Mouse (Mus musculus) splenic B cell, adult 2 months (primary cell): Measurements from ENCODE around the gene Hectd4.

Experiments
- DNase-seq: peaks from one replicate; pipeline ENCODE4 v3.0.0-alpha.2; 2011; ENCODE audit warnings: low read depth, low spot score
- H3K27me3 ChIP-seq: 2 replicates; pipeline ENCODE4 v1.6.1; 2012; ENCODE audit warnings: mild to moderate bottlenecking, low read length, moderate library complexity, mixed read lengths; ENCODE audit not compliant: control insufficient read depth, poor library complexity, insufficient read depth, severe bottlenecking
- H3K36me3 ChIP-seq: 2 replicates; pipeline ENCODE4 v1.6.1; 2012; ENCODE audit warnings: mild to moderate bottlenecking, low read length, moderate library complexity, mixed read lengths; ENCODE audit not compliant: control insufficient read depth, poor library complexity, insufficient read depth, severe bottlenecking

Gene Hectd4

DNA sequence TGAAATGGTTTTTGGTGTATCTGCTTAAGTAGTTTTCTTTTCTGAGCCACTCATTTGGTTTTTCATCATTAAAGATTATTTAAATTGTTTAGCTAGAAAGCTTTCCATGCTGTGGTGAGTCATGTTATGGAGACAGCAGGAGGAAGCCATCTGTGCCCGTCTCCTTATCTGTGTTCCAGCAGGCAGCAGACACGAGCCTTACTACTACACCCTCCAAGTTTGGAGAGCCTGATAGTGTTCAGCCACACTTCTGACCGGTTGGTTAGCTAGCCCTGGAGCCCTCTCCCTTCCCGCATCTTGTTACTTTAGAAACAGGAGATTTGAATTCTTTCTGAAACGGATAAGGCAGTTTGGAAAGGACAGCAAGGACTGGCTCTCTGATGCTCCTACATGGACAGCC lies 16.2 kb downstream of the Hectd4 start:
- no peak for DNase-seq
- Histone ChIP-seq H3K27me3 (no peaks in the 10 kb centered on the region), H3K36me3 (no peaks in the 10 kb centered on the region)

DNA sequence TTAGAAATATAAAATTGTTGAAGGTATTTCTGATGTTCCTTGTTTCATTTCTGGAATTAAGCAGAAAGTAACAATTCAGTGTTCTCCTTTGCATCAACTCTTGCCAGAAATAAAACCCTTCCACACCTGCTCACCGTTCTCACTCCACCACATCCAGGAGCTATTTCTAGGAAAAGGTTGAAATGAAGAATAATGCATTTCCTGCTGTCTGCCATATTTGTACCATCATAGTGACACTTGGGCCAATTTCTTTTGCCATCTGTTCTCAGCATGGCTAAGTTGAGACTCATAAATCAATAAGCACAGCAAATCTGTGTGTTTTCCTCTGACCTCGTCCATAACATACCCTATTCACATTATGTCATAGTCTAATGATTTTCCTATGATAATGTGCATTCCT lies 18.2 kb downstream of the Hectd4 start:
- Histone ChIP-seq H3K36me3 (no peaks in the 10 kb centered on the region), H3K27me3 (no peaks in the 10 kb centered on the region)
- no peak for DNase-seq

DNA sequence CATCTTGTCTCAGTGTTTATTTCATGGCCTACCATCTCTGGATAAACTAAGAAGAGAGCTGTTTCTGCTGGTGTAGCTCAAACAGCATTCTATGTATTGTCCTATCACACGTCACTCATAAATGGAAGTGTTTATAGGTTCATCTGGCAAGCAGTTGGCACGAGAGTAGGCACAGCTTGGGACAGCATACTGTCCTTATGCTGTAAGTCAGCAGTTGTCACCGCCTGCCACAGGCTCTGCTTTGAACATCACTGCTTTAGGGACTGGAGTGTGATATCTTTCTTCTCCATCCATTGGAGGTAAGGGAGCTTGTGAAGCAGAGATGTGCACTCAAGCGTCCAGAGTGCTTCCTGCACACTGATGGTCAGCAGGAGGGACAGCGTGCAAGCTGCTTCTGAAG lies 19.8 kb downstream of the Hectd4 start:
- DNase-seq, result no peak
- Histone ChIP-seq H3K27me3 (no peaks in the 10 kb centered on the region), H3K36me3 (no peaks in the 10 kb centered on the region)

DNA sequence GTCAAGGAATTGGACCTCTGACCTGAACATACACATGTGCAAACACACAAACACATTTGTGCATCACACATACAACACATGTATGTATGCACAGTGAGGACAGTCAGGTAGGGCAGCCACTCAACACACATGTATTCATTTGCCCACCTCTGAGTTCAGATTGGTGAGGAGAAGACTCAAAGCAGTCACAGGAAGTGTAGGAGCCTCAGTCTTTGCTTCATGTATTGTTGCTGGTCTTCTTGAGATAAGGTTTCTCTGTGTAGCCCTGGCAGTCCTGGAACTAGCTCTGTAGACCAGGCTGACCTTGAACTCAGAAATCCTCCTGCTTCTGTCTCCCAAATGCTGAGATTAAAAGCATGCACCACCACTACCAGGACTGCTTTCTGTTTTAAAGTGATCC lies 21.2 kb downstream of the Hectd4 start:
- DNase-seq, result no peak
- Histone ChIP-seq H3K36me3 (no peaks in the 10 kb centered on the region), H3K27me3 (no peaks in the 10 kb centered on the region)

DNA sequence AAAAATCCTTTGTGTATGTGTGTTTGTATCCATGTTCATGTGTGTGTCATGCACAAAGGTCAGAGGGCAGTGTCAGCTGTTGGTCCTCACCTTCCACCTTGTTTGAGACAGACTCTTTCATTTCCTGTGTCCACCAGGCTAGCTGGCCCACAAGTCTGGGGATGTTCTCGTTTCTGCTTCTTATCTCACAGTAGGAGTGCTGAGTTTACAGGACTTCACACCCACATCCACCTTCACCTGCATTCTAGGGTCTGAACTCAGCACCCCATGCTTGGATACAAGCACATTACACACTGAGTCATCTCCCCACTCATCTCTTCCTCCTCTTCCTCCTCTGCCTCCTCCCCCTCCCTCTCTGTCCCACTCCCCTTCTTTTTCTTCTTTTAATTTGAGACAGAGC lies 22.2 kb downstream of the Hectd4 start:
- Histone ChIP-seq H3K27me3 (no peaks in the 10 kb centered on the region), H3K36me3 (no peaks in the 10 kb centered on the region)
- DNase-seq, result no peak

DNA sequence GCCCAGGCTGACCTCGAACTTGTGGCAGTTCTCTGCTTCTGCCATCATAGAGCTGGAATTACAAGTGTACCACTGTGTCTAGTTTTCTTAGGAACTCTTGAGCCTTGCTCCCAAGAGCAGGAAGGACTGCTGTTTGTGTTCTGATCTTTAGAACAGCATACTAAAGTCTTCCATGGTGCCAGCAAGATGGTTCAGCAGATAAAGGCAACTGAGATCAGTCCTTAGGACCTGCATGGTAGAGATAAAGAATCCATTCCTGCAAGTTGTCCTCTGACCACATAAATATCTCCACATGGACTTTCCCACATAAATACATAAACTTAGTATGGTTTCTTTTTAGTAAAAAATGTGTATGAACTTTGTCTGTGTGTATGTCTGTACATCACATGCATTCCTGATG lies 22.7 kb downstream of the Hectd4 start:
- Histone ChIP-seq H3K36me3 (no peaks in the 10 kb centered on the region), H3K27me3 (no peaks in the 10 kb centered on the region)
- DNase-seq, result no peak

DNA sequence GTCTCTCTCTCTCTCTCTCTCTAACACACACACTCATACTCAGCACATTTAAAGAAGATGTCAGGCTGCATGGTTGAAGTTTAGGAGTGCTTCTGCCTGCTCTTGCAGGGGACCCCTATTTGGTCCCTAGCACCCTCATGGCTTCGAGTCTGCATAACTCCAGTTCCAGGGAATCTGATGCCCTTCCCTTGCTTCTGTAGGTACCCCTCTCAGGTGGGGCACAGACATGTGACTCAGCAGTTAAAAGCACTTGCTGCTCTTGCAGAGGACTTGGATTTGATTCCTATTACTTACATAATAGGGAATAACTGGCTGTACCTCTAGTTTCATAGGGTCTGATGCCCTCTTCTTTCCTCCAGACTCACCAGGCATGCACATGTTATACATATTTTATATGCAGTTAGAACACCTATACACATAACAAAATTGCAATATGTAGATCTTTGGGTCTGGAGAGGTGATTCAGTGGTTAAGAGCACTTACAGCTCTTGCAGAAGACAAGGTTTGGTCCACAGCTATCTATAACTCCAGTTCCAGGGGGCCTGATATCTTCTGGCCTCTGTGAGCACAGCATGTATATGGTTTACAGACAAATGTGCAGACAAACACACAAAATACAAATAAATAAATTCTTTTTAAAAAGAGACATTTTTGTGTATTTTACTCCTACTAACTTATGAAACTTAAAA lies 23.8 kb downstream of the Hectd4 start:
- H3K27me3 ChIP-seq, result no peaks in the 10 kb centered on the region
- DNase-seq, result no peak
- no peaks in the 10 kb centered on the region for H3K36me3 ChIP-seq

DNA sequence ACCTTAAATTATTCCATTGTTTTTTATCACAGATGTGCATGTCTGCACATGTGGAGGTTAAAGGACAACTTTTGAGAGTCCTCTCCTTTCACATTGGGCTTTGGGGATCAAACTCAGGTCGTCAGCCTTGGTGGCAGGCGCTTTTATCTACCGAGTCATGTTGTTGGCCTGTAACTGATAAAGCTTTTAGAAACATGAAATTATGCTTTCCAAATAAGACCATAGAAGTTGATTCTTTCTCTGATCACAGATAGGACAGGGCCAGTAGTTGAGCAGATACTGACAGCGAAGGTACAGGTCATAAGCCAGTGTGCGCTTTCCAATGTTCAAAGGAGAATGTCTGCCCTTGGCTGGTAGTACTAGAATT lies 24.3 kb downstream of the Hectd4 start:
- H3K36me3 ChIP-seq, result no peaks in the 10 kb centered on the region
- H3K27me3 ChIP-seq, result no peaks in the 10 kb centered on the region
- DNase-seq, result no peak

DNA sequence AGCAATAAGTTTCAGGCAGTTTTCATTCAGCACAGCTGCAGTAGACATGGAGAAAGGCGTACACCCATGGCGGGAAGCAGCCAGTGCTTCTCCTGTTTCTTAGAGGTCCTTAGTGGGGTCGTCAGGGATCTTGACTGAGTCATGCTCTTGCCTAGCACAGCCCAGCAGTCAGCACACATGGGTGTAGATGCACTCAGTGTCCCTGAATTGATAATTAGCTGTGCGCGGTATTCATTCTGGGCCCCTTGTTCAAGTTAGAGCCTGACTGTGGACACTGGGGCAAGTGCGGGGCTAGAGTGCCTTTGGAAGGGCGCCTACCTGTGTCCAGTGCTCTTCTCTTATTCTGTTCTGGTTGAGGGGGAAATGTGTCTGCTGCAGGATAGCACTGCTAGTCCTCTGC lies 25.2 kb downstream of the Hectd4 start:
- H3K36me3 ChIP-seq, result no peaks in the 10 kb centered on the region
- no peak for DNase-seq
- no peaks in the 10 kb centered on the region for H3K27me3 ChIP-seq

DNA sequence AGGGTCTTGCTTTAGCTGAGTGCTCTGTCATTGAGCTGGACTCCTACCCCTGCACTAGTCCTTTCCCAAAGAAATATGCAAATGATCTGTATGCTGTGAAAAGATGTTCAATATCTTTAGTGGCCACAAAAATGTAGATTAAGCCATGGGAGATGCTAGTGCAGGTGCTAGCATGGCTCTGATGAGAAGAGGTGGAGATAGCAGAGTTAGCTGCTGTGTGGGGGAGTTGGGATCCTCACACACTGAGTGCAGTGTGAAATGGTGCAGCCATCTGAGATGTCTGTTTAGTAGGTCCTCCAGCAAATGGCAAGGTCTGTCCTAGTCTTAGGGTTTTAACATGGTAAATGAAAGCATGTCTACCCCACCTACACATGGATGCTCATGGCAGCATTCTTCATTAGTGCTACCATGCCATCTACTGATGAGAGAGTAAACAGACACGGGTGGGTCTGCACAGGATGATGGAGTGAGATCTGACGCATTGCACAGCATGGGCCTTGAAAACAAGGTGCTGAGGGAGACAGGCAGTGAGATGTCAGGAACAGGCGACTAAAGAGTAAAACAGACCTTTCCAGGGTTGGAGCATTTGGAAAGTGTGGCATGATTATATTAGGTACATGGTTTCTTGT lies 28.9 kb downstream of the Hectd4 start:
- no peaks in the 10 kb centered on the region for H3K27me3 ChIP-seq
- DNase-seq, result no peak
- no peaks in the 10 kb centered on the region for H3K36me3 ChIP-seq

DNA sequence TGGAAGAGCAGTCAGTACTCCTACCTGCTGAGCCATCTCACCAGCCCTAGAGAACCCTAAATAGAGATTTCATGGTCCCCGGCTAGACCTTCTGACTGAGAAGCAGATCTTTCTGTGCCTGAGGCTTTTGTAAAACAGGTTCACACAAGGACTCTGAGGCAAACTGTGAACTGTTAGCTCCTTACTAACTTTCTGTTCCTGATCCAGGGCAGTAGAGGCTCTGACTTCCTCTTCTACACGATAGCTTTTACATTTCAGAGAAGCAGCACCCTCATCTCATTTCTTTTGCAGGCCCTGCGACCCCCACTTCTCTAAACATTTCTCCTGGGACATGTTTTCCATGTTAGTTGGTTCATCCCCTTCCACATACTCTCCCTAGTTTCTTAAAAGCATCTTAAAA lies 29.7 kb downstream of the Hectd4 start:
- Histone ChIP-seq H3K27me3 (no peaks in the 10 kb centered on the region), H3K36me3 (peaks cover under 1% of the 10 kb centered on the region; the same call in 1 of the 2 replicates)
- no peak for DNase-seq

DNA sequence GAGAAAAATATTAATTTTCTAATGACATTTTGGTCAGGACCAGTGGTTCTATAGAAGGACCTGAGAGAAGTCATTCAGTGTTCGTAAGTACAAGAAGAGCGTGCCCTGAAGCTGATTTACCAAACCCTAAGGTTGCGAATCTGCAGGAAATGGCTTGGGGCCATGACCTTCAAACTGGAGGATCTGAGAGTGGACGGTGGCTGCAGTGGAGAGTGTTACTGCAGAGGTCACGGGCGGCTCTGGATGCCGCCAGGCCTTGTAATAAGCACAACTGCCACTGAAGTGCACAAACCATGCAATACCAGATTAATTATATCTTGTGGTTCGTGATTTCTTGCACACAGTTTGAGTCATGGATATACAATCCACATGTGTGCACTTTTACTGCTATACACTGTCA lies 31.8 kb downstream of the Hectd4 start:
- no peak for DNase-seq
- no peaks in the 10 kb centered on the region for H3K27me3 ChIP-seq

DNA sequence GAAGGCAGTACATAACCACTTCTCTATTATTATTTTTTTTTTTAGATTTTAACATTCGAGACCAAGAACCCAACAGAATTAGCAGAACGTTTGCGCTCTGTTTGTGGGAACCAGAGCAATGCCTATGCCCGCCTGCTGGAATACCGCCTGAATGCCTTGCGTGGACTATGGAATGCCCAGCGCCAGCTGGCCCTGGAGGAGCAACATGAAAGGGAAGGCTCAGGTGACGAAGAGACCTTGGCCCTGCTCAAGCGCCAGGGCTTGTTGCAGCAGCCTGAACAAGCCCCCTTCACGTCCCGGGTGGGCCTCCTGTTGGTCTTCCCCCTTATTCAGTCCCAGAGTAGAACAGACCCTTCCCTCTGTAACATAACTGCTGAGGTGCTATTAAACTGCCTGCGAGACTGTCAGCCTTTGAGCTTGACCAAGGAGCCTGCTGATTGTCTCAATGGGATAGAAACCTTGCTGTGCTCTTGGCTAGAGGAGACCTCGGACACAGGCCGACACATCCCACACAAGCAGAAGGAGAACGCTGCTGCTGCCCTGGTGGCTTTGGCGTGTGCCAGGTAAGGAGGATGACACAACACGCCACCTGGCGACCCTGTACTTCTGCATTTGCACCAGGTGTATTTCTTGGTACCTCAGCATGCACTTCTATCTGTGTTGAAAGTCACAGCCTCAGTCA lies 33.9 kb downstream of the Hectd4 start:
- no peak for DNase-seq
- Histone ChIP-seq H3K27me3 (no peaks in the 10 kb centered on the region), H3K36me3 (peaks cover 2% of the 10 kb centered on the region; the same call in 1 of the 2 replicates)

More for the DNA sequence above, 31.8 kb downstream of the Hectd4 start:
- peaks cover 2% of the 10 kb centered on the region; the same call in 1 of the 2 replicates for H3K36me3 ChIP-seq

DNA sequence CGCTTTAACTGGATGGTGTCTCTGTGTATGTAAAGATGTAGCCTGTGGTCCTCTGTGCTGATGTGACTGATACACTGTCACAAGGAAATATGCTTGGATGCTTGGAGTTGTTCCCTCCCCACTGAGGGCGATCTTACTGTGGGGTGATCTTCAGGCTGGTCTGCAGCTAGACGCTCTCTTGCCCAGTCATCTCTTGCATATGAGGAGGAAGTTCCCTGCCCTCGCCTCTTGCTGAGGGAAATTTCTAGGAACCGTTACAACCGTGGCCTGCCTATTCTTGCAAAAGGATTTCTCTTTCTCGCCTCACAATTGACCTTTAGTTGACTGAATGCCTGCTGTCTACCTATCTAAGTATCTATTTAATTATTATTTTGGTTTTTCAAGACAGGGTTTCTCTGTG lies 35.0 kb downstream of the Hectd4 start:
- Histone ChIP-seq H3K36me3 (peaks cover 2% of the 10 kb centered on the region; the same call in 1 of the 2 replicates), H3K27me3 (no peaks in the 10 kb centered on the region)
- no peak for DNase-seq

DNA sequence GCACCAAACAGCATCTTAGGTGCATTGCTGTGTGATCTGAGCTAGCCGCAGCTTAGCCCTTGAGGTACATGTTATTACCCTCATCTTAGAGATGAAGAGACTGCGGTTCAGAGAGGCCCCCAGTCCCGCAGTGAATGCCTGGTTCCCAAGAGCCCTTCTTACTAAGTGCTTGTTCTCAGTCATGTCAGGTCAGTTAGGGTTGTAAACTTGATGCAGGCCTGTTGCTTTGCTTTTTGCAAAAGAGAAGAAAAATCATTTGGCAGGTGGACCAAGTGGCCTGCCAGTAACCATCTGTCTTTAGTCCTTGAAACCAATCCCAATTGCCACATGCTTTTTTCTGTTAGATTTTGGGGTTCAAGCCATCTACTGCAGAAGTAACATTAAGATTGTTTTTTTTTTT lies 41.8 kb downstream of the Hectd4 start:
- no peak for DNase-seq
- H3K27me3 ChIP-seq, result no peaks in the 10 kb centered on the region
- H3K36me3 ChIP-seq, result peaks cover 2% of the 10 kb centered on the region; the same call in 1 of the 2 replicates
